Mouse (Mus musculus) erythroblast, embryonic 14.5 days (primary cell): ENCODE data around the gene Prep.

Source experiments
- GATA1 ChIP-seq: IDR thresholded peaks from 2 replicates; pipeline ENCODE4 v1.6.1; 2012; ENCODE audit warnings: low read length, inconsistent platforms, mixed read lengths
- TAL1 ChIP-seq: IDR thresholded peaks from 3 replicates; pipeline ENCODE4 v1.6.1; 2012; ENCODE audit warnings: low read length, inconsistent platforms, mixed read lengths

GRCm38 (mm10) chr10:45048158-45048557 is 18.8 kb upstream of the Prep start:
- no peak for TF ChIP-seq GATA1
- TF ChIP-seq TAL1, result no peak
